Mouse (Mus musculus): Measurements from ENCODE around the gene Adamts6. TPM values are rescaled to one million over a fixed set of nuclear protein-coding genes. Genes with fewer than 3 reads are reported as not detected.

Adamts6 gene
- 2.4 and 2.9 TPM in 2 replicates for polyA plus RNA-seq (2012; rRNA removed)

DNA sequence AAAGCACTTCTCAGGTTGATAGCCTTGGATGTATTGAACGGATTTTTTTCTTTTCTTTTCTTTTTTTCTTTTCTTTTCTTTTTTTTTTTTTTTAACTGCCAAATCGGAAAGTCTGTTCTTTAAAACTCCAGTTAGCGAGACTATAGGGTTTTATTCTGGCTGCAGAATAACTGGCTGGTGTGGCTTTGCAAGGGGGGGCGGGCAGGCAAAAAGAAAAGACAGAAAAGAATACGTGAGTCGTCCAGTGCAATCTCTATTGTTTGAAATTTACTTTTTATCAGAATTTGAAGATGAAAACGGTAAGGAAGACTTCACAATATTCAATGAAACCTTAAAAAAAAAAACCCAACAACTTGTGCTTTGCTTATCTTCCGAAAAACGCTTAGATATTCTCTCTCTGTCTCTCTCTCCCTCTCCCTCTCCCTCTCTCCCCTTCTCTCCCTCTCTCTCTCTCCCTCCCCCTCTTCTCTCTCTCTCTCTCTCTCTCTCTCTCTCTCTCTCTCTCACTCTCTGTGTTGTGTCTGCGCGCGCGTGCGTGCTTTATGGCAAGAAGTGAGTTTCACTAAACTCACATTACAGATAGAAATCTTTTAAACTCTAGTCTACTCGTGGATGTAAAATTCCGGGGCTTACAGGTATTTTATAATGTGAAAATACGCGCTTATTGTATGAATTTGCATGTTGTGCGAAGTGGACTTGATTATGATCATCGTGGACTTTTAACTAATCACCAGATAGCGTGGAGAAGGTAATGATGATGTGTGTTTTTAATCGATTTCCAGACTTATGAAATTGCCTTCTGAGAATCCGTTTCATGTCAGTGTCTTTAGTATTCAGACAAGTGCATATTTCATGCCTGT lies at the start of gene Adamts6:
Gene Adamts6 (plus strand): TSS at position 470 of the 860 bp plus-strand sequence.
- DNase-seq (ENCODE audit: low read depth in 1 of 2, low spot score in 2 of 2), result no peak
- H3K27ac ChIP-seq (ENCODE audit: insufficient read depth, low read length), result peak within 1 kb of the TSS; percentile 62
- no peaks in the 10 kb centered on the region for H3K27me3 ChIP-seq (ENCODE audit: control insufficient read depth, insufficient read depth, low read length)
- peaks cover 3% of the 10 kb centered on the region; the same call in 1 of the 2 replicates for H3K4me1 ChIP-seq (ENCODE audit: control insufficient read depth, insufficient read depth, insufficient read length)
- peak within 1 kb of the TSS; percentile 64 for H3K4me3 ChIP-seq (ENCODE audit: extremely low read depth, insufficient read depth, insufficient read length)
- WGBS, result 1% methylated on average over 23 of the region's 23 CpGs
- TF ChIP-seq POLR2A (IDR thresholded peaks at IDR 0.05; ENCODE audit: low read depth, low read length) (no peak), CTCF (IDR thresholded peaks at IDR 0.05; ENCODE audit: extremely low read depth, insufficient read depth, insufficient read length, insufficient replicate concordance) (no peak)
- no peaks in the 10 kb centered on the region for H3K36me3 ChIP-seq (ENCODE audit: control insufficient read depth, insufficient read depth, low read length)

DNA sequence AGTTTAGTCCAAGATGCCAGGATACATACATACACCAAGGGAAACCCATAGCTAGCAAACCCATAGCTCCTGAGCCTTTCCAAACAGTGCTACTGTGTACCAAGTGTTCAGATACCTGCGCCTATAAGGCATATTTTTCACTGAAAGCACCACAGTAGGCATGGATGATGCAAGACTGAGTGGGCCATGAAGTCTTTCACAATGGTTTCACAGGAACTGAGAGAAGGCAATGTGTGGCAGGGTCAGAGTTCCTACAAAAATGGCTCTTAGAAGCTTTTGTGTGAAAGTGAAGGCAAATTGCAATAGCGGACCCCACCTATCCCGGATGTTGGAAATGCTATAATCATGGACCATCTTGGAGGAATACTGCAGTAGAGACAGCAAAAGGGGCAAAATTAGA lies 28.6 kb upstream of the Adamts6 start:
- no peaks in the 10 kb centered on the region for H3K36me3 ChIP-seq (ENCODE audit: control insufficient read depth, insufficient read depth, low read length)
- H3K4me3 ChIP-seq (ENCODE audit: extremely low read depth, insufficient read depth, insufficient read length), result no peak overlapping the region
- H3K27me3 ChIP-seq (ENCODE audit: control insufficient read depth, insufficient read depth, low read length), result no peaks in the 10 kb centered on the region
- WGBS, result 91% methylated on average over 3 of the region's 3 CpGs
- H3K27ac ChIP-seq (ENCODE audit: insufficient read depth, low read length), result no peak overlapping the region
- TF ChIP-seq POLR2A (IDR thresholded peaks at IDR 0.05; ENCODE audit: low read depth, low read length) (no peak), CTCF (IDR thresholded peaks at IDR 0.05; ENCODE audit: extremely low read depth, insufficient read depth, insufficient read length, insufficient replicate concordance) (no peak)
- H3K4me1 ChIP-seq (ENCODE audit: control insufficient read depth, insufficient read depth, insufficient read length), result no peaks in the 10 kb centered on the region
- no peak for DNase-seq (ENCODE audit: low read depth in 1 of 2, low spot score in 2 of 2)

DNA sequence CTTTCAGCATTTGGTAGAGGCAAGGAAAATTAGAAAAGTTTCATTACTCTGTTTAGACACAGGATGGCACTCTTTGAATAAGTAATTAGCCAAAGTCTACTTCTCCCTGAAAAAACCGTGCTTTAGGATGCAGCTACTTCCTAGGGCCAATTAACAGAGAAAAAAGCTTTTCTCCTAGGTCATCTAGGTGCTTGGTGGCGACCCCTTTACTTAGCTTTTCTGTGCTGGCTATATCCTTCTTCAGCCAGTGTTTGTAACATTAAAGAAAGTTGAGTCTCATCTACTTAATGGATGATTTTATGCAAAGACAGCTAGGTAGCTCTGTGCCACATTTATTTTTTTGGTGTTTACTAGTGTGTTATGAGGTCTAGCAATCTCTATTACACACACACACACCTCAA lies 2.6 kb upstream of the Adamts6 start:
- peak overlapping the region; percentile 86; the same call in 1 of the 2 replicates for H3K27ac ChIP-seq (ENCODE audit: insufficient read depth, low read length)
- no peak overlapping the region for H3K4me3 ChIP-seq (ENCODE audit: extremely low read depth, insufficient read depth, insufficient read length)
- DNase-seq (ENCODE audit: low read depth in 1 of 2, low spot score in 2 of 2), result no peak
- no peaks in the 10 kb centered on the region for H3K27me3 ChIP-seq (ENCODE audit: control insufficient read depth, insufficient read depth, low read length)
- 2% methylated on average over 2 of the region's 2 CpGs for WGBS
- H3K4me1 ChIP-seq (ENCODE audit: control insufficient read depth, insufficient read depth, insufficient read length), result peaks cover 3% of the 10 kb centered on the region; the same call in 1 of the 2 replicates
- H3K36me3 ChIP-seq (ENCODE audit: control insufficient read depth, insufficient read depth, low read length), result no peaks in the 10 kb centered on the region
- TF ChIP-seq CTCF (IDR thresholded peaks at IDR 0.05; ENCODE audit: extremely low read depth, insufficient read depth, insufficient read length, insufficient replicate concordance) (no peak), POLR2A (IDR thresholded peaks at IDR 0.05; ENCODE audit: low read depth, low read length) (no peak)

DNA sequence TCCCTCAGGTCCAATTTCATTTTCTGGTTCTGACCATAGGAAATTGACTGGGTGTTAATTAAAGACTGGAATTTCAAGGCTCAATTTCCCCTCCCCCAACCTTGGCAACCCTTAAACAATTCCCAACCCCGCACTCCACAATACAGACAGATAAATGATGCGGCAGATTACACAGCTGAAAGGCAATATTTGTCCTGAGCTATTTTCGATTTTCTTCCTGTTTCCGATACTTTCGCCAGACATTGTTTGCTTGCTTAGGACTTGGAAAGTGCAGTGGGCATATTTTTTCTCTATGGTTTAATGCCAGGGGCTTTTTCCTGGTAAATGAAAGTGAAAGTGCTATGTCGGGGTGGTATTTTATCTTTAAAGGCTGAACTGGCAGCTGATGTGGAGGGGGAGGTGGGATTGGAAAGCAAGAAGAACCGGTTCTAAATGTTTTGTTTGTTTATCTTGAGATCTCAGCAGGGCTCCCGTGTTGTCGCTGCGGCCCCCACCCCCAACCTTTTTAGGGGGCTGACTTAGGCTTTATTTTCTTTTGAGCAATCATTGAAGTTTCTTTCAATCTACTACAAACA lies 1.8 kb upstream of the Adamts6 start:
- DNase-seq (ENCODE audit: low read depth in 1 of 2, low spot score in 2 of 2), result no peak
- TF ChIP-seq POLR2A (IDR thresholded peaks at IDR 0.05; ENCODE audit: low read depth, low read length) (no peak), CTCF (IDR thresholded peaks at IDR 0.05; ENCODE audit: extremely low read depth, insufficient read depth, insufficient read length, insufficient replicate concordance) (no peak)
- Histone ChIP-seq H3K27me3 (ENCODE audit: control insufficient read depth, insufficient read depth, low read length) (no peaks in the 10 kb centered on the region), H3K4me3 (ENCODE audit: extremely low read depth, insufficient read depth, insufficient read length) (peak overlapping the region; percentile 66), H3K36me3 (ENCODE audit: control insufficient read depth, insufficient read depth, low read length) (no peaks in the 10 kb centered on the region), H3K4me1 (ENCODE audit: control insufficient read depth, insufficient read depth, insufficient read length) (peaks cover 3% of the 10 kb centered on the region; the same call in 1 of the 2 replicates), H3K27ac (ENCODE audit: insufficient read depth, low read length) (peak overlapping the region; percentile 86)
- 1% methylated on average over 10 of the region's 10 CpGs for WGBS

DNA sequence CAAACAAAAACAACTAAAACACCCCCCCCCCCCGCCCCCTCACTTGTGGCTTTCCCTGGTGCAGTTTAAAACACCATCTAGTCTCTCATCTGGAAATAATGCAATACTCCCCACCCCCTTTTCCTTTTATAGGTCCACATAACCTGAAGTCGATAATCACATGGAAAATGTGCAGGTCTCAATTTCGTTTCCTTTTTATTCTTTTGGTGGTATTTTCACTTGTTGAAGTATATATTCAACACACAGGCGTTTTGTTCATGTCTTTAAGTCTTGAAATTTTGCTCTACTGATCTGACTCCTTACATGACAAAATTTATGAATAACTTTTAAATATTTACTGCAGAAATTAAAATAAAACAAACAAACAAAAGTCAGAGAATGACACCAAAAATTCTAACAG lies 1.3 kb upstream of the Adamts6 start:
- TF ChIP-seq CTCF (IDR thresholded peaks at IDR 0.05; ENCODE audit: extremely low read depth, insufficient read depth, insufficient read length, insufficient replicate concordance) (no peak), POLR2A (IDR thresholded peaks at IDR 0.05; ENCODE audit: low read depth, low read length) (no peak)
- peak overlapping the region; percentile 66 for H3K4me3 ChIP-seq (ENCODE audit: extremely low read depth, insufficient read depth, insufficient read length)
- DNase-seq (ENCODE audit: low read depth in 1 of 2, low spot score in 2 of 2), result no peak
- H3K36me3 ChIP-seq (ENCODE audit: control insufficient read depth, insufficient read depth, low read length), result no peaks in the 10 kb centered on the region
- peaks cover 3% of the 10 kb centered on the region; the same call in 1 of the 2 replicates for H3K4me1 ChIP-seq (ENCODE audit: control insufficient read depth, insufficient read depth, insufficient read length)
- H3K27ac ChIP-seq (ENCODE audit: insufficient read depth, low read length), result no peak overlapping the region; the same call in 1 of the 2 replicates
- no peaks in the 10 kb centered on the region for H3K27me3 ChIP-seq (ENCODE audit: control insufficient read depth, insufficient read depth, low read length)
- WGBS, result 0% methylated on average over 4 of the region's 4 CpGs

DNA sequence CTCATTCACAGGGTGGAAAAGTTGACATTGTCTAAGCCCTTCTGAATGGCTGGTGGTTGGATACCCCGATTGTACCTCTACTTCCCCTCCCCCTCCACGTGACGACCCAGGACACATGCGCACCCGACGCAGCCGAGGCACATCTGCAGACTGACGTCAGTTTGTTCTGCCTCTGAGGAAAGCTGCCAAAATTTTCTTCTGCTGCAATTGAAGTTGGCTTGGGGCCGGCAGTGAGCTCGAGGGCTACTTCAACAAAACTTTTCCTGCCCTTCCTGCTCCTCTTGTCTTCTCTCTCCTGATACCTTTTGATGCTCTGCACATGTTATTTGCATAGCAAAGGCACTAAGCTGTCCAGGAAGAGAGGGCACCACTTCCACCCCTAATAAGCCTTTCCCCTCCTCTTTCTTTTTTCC lies 732 bp upstream of the Adamts6 start:
- 0% methylated on average over 10 of the region's 10 CpGs for WGBS
- peak overlapping the region; percentile 57 for H3K27ac ChIP-seq (ENCODE audit: insufficient read depth, low read length)
- H3K4me1 ChIP-seq (ENCODE audit: control insufficient read depth, insufficient read depth, insufficient read length), result peaks cover 3% of the 10 kb centered on the region; the same call in 1 of the 2 replicates
- no peak for TF ChIP-seq CTCF (IDR thresholded peaks at IDR 0.05; ENCODE audit: extremely low read depth, insufficient read depth, insufficient read length, insufficient replicate concordance)
- TF ChIP-seq POLR2A (IDR thresholded peaks at IDR 0.05; ENCODE audit: low read depth, low read length), result peak; percentile 31; the same call in 1 of the 2 replicates
- no peaks in the 10 kb centered on the region for H3K27me3 ChIP-seq (ENCODE audit: control insufficient read depth, insufficient read depth, low read length)
- DNase-seq (ENCODE audit: low read depth in 1 of 2, low spot score in 2 of 2), result peak; percentile 80 to 87
- peak overlapping the region; percentile 64 for H3K4me3 ChIP-seq (ENCODE audit: extremely low read depth, insufficient read depth, insufficient read length)
- H3K36me3 ChIP-seq (ENCODE audit: control insufficient read depth, insufficient read depth, low read length), result no peaks in the 10 kb centered on the region

Measured in spleen, adult 2 months (tissue).